Mouse (Mus musculus) cerebellum, adult (tissue): ENCODE measurements around the gene Ift57.

Experiments used
- ATAC-seq: cut with Nextera tagmentation; 2 replicates; pipeline ENCODE4 v1.9.2; 2017; ENCODE audit warnings: mild to moderate bottlenecking, moderate library complexity, mixed read lengths; ENCODE audit not compliant: insufficient number of reproducible peaks, low FRiP score, low TSS enrichment

The Ift57 gene

GRCm38 (mm10) chr16:49698620-49699525 is at the start of gene Ift57:
Ift57 (plus strand) TSS chr16:49699233.
- ATAC-seq, result peak; percentile 100

GRCm38 (mm10) chr16:49657182-49657581 is 41.9 kb upstream of the Ift57 start:
- no peak for ATAC-seq

GRCm38 (mm10) chr16:49658029-49658428 is 41.0 kb upstream of the Ift57 start:
- no peak for ATAC-seq

GRCm38 (mm10) chr16:49659131-49659530 is 39.9 kb upstream of the Ift57 start:
- no peak for ATAC-seq

- ATAC-seq, result no peak
Measured at GRCm38 (mm10) chr16:49660111-49660510, 38.9 kb upstream of the Ift57 start.

- no peak for ATAC-seq
Measured at GRCm38 (mm10) chr16:49662201-49662600, 36.8 kb upstream of the Ift57 start.

- ATAC-seq, result 0 out of 2 replicates have a peak, but pooled peaks have one; percentile 61
Measured at GRCm38 (mm10) chr16:49664677-49665076, 34.4 kb upstream of the Ift57 start.

- no peak for ATAC-seq
Measured at GRCm38 (mm10) chr16:49679666-49680065, 19.4 kb upstream of the Ift57 start.

GRCm38 (mm10) chr16:49684961-49685360 is 14.1 kb upstream of the Ift57 start:
- ATAC-seq, result no peak

- ATAC-seq, result no peak
Measured at GRCm38 (mm10) chr16:49699821-49700220, 788 bp downstream of the Ift57 start.

- no peak for ATAC-seq
Measured at GRCm38 (mm10) chr16:49708074-49708473, 9.0 kb downstream of the Ift57 start.

- no peak for ATAC-seq
Measured at GRCm38 (mm10) chr16:49710188-49710587, 11.2 kb downstream of the Ift57 start.

- no peak for ATAC-seq
Measured at GRCm38 (mm10) chr16:49713302-49713701, 14.3 kb downstream of the Ift57 start.

GRCm38 (mm10) chr16:49720671-49721070 is 21.6 kb downstream of the Ift57 start:
- 0 out of 2 replicates have a peak, but pooled peaks have one; percentile 34 for ATAC-seq

GRCm38 (mm10) chr16:49721678-49722077 is 22.6 kb downstream of the Ift57 start:
- peak; percentile 91 for ATAC-seq

- ATAC-seq, result no peak
Measured at GRCm38 (mm10) chr16:49723222-49723621, 24.2 kb downstream of the Ift57 start.

GRCm38 (mm10) chr16:49724232-49724631 is 25.2 kb downstream of the Ift57 start:
- no peak for ATAC-seq

GRCm38 (mm10) chr16:49724931-49725330 is 25.9 kb downstream of the Ift57 start:
- no peak for ATAC-seq

- ATAC-seq, result no peak
Measured at GRCm38 (mm10) chr16:49725446-49725845, 26.4 kb downstream of the Ift57 start.

GRCm38 (mm10) chr16:49726216-49726615 is 27.2 kb downstream of the Ift57 start:
- no peak for ATAC-seq

- no peak for ATAC-seq
Measured at GRCm38 (mm10) chr16:49726761-49727160, 27.7 kb downstream of the Ift57 start.

- no peak for ATAC-seq
Measured at GRCm38 (mm10) chr16:49736536-49736935, 37.5 kb downstream of the Ift57 start.
